Mouse (Mus musculus): ENCODE data around the gene Pycr1. TPM values are rescaled to one million over a fixed set of nuclear protein-coding genes. Genes with fewer than 3 reads are reported as not detected.

Gene Pycr1
- polyA plus RNA-seq, 1 experiment from 2014 or later, result 5.7 TPM

GRCm38 (mm10) chr11:120657301-120657700 is 13.7 kb upstream of the Pycr1 start:
- Histone ChIP-seq H3K36me3 (replicated peaks) (no peaks in the 10 kb centered on the region), H3K27me3 (peaks cover 80% of the 10 kb centered on the region), H3K4me2 (no peak overlapping the region), H3K9me3 (replicated peaks) (no peaks in the 10 kb centered on the region), H3K9ac (no peak overlapping the region), H3K4me1 (replicated peaks) (peaks cover 25% of the 10 kb centered on the region), H3K4me3 (replicated peaks) (no peak overlapping the region), H3K27ac (replicated peaks) (no peak overlapping the region)
- 78% methylated on average over 4 of the region's 4 CpGs for WGBS (ENCODE audit: insufficient replicate concordance)
- no peak for ATAC-seq (ENCODE audit: insufficient read depth)

GRCm38 (mm10) chr11:120654741-120655140 is 11.2 kb upstream of the Pycr1 start:
- Histone ChIP-seq H3K27me3 (peaks cover 67% of the 10 kb centered on the region), H3K36me3 (replicated peaks) (no peaks in the 10 kb centered on the region), H3K27ac (replicated peaks) (no peak overlapping the region), H3K4me1 (replicated peaks) (peaks cover 9% of the 10 kb centered on the region), H3K4me3 (replicated peaks) (no peak overlapping the region), H3K4me2 (no peak overlapping the region), H3K9me3 (replicated peaks) (no peaks in the 10 kb centered on the region), H3K9ac (no peak overlapping the region)
- ATAC-seq (ENCODE audit: insufficient read depth), result no peak
- WGBS (ENCODE audit: insufficient replicate concordance), result 52% methylated on average over 3 of the region's 3 CpGs

GRCm38 (mm10) chr11:120651872-120652271 is 8.3 kb upstream of the Pycr1 start:
- Histone ChIP-seq H3K4me2 (no peak overlapping the region), H3K27ac (replicated peaks) (no peak overlapping the region), H3K4me3 (replicated peaks) (no peak overlapping the region), H3K9me3 (replicated peaks) (no peaks in the 10 kb centered on the region), H3K27me3 (peaks cover 56% of the 10 kb centered on the region), H3K9ac (no peak overlapping the region), H3K36me3 (replicated peaks) (no peaks in the 10 kb centered on the region), H3K4me1 (replicated peaks) (peaks cover 10% of the 10 kb centered on the region)
- no peak for ATAC-seq (ENCODE audit: insufficient read depth)
- 55% methylated on average over 3 of the region's 3 CpGs for WGBS (ENCODE audit: insufficient replicate concordance)

DNA sequence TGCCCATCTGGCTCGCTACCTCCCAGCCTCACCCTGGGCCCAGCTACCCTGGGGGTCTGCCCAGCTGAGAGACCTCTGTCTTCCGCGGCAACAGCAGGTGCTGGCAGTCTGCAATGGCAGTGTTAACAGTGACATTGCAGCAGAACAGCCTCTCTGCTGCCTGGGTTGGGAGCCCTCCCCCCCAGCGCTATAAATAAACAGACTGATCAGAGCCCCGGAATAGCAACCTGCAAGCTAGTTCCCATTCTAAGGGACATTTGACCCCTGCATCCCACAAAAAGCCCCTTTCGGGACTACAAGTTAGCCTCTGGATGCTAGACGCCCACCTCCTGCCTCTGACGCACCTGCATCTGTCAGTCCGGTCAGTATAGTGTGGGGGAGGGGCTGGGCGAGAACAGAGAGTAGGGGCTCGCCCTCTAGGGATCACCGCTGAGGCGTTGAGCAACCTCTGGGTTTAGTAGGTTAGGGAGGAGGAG is 4.5 kb upstream of the Pycr1 start, which contains the start of gene Myadml2:
TSS of gene Myadml2 (minus strand) at position 158 of the 476 bp plus-strand sequence.
- peaks cover 48% of the 10 kb centered on the region for H3K27me3 ChIP-seq
- no peak within 1 kb of the TSS; the same call in 1 of the 2 replicates for H3K27ac ChIP-seq (replicated peaks)
- no peaks in the 10 kb centered on the region for H3K9me3 ChIP-seq (replicated peaks)
- no peak for ATAC-seq (ENCODE audit: insufficient read depth)
- WGBS (ENCODE audit: insufficient replicate concordance), result 7% methylated on average over 13 of the region's 13 CpGs
- H3K4me1 ChIP-seq (replicated peaks), result peaks cover 24% of the 10 kb centered on the region
- peak within 1 kb of the TSS; percentile 42 for H3K4me3 ChIP-seq (replicated peaks)
- peak within 1 kb of the TSS; percentile 15; the same call in 1 of the 2 replicates for H3K9ac ChIP-seq
- peak within 1 kb of the TSS; percentile 62 for H3K4me2 ChIP-seq
- no peaks in the 10 kb centered on the region for H3K36me3 ChIP-seq (replicated peaks)

DNA sequence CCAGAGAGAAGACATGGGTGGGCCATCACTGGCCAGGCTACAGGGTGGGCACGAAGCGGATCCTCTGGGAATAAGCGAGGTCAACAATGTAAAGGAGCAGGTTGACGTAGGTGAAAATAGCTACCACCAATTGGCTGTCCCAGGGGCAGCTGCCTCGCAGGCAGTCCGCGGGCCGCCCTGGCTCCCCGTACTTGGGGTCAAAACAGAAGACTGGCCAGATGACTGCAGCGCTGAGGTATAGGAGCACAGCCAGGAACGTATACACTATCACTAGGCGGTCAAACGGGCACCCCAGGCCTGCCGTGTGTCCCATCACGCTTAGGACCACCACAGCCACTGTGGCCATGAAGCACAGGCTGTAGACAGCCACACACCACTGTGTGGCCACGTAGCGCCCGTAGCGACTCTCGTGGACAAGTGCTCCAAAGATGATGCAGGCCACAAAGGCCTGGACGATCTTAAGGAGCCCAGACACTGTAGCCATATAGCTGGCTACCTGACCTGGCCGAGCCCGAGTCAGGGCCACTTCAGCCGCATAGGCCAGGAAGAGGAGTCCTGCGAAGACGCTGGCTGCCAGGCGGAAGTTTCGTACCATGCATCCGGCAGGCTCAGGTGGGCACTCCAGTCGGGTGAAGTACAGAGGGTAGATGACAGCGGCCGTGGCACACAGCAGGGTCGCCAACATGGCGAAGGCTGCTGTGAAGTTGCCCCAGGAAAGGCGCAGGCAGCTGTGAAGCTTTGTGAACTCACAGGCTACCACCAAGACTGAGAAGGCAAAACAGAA is 3.7 kb upstream of the Pycr1 start:
- H3K4me3 ChIP-seq (replicated peaks), result peak overlapping the region; percentile 42
- peaks cover 56% of the 10 kb centered on the region for H3K27me3 ChIP-seq
- WGBS (ENCODE audit: insufficient replicate concordance), result 79% methylated on average over 35 of the region's 35 CpGs

DNA sequence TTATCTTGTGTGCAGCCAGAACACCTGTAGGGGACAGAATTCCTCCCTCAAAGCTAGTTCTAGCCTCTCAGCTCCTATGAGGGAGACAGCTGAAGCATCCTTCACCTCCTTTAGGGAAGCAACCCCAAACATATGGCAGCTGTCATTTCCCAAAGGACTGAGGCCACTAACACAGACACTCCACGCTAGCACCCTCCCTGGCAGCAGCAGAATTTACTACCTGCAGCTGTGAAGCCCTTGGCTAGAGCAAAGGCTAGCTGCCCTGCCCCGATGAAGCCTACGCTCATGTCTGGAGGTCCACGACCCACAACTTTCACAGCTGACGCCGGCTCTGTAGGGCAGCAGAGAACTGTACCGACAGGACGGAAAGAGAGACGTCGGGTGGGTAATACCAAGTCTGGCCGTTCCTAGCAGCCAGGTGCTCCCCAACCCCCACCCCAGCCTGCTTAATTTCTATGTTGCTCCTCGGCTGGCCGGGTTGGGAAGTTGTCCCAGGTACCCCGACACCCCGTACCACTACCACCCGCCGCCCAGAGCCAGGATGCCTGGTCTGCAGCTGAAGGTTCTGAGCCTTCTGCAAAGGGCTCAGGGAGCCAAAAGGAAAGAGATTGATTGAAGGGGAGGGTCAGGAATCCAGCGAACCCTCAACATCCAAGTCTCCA is 499 bp downstream of the Pycr1 start:
- H3K4me3 ChIP-seq (replicated peaks), result peak overlapping the region; percentile 62
- ATAC-seq (ENCODE audit: insufficient read depth), result peak; percentile 55
- H3K27ac ChIP-seq (replicated peaks), result no peak overlapping the region
- no peaks in the 10 kb centered on the region for H3K9me3 ChIP-seq (replicated peaks)
- H3K9ac ChIP-seq, result peak overlapping the region; percentile 65
- H3K4me2 ChIP-seq, result peak overlapping the region; percentile 98
- WGBS (ENCODE audit: insufficient replicate concordance), result 3% methylated on average over 18 of the region's 18 CpGs
- H3K36me3 ChIP-seq (replicated peaks), result no peaks in the 10 kb centered on the region
- peaks cover 53% of the 10 kb centered on the region for H3K27me3 ChIP-seq
- peaks cover 29% of the 10 kb centered on the region for H3K4me1 ChIP-seq (replicated peaks)

More for the DNA sequence above, 3.7 kb upstream of the Pycr1 start:
- Histone ChIP-seq H3K4me2 (peak overlapping the region; percentile 62), H3K4me1 (replicated peaks) (peaks cover 32% of the 10 kb centered on the region), H3K27ac (replicated peaks) (no peak overlapping the region), H3K9ac (0 out of 2 replicates have a peak overlapping the region, but pooled peaks have one; percentile 15), H3K9me3 (replicated peaks) (no peaks in the 10 kb centered on the region), H3K36me3 (replicated peaks) (no peaks in the 10 kb centered on the region)
- ATAC-seq (ENCODE audit: insufficient read depth), result no peak

- Histone ChIP-seq H3K4me3 (replicated peaks) (no peak overlapping the region), H3K4me2 (no peak overlapping the region), H3K9ac (no peak overlapping the region), H3K27ac (replicated peaks) (no peak overlapping the region), H3K4me1 (replicated peaks) (peaks cover 22% of the 10 kb centered on the region), H3K27me3 (peaks cover 41% of the 10 kb centered on the region), H3K36me3 (replicated peaks) (no peaks in the 10 kb centered on the region), H3K9me3 (replicated peaks) (no peaks in the 10 kb centered on the region)
- no peak for ATAC-seq (ENCODE audit: insufficient read depth)
- WGBS (ENCODE audit: insufficient replicate concordance), result 66% methylated on average over 8 of the region's 8 CpGs
Observed at GRCm38 (mm10) chr11:120641869-120642268, 1.7 kb downstream of the Pycr1 start.

DNA sequence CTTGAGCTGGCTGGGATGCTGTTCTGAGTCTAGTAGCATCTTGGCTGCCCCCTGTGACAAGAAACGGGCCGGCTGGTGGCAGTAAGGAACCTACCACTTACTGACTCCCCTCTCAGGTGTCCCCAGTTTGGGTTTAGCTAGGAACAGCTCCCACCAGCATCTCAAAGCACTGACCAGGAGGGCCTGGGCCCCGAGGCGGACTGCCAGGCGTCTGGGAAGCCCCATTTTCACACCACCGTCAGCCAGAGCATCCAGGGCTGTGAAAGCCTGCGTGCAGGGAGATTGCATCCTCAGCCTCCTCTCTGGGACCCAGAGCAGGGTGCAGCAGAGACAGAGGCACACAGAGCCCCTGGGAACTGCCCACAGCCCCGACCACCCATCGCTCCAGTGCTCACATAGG is 2.3 kb downstream of the Pycr1 start:
- 52% methylated on average over 9 of the region's 9 CpGs for WGBS (ENCODE audit: insufficient replicate concordance)
- H3K27ac ChIP-seq (replicated peaks), result no peak overlapping the region
- H3K27me3 ChIP-seq, result peaks cover 35% of the 10 kb centered on the region
- peaks cover 22% of the 10 kb centered on the region for H3K4me1 ChIP-seq (replicated peaks)
- H3K4me3 ChIP-seq (replicated peaks), result no peak overlapping the region
- no peaks in the 10 kb centered on the region for H3K36me3 ChIP-seq (replicated peaks)
- no peak overlapping the region for H3K4me2 ChIP-seq
- no peaks in the 10 kb centered on the region for H3K9me3 ChIP-seq (replicated peaks)
- no peak overlapping the region for H3K9ac ChIP-seq
- ATAC-seq (ENCODE audit: insufficient read depth), result no peak

- Histone ChIP-seq H3K9me3 (replicated peaks) (no peaks in the 10 kb centered on the region), H3K4me1 (replicated peaks) (peaks cover 42% of the 10 kb centered on the region), H3K4me3 (replicated peaks) (0 out of 2 replicates have a peak overlapping the region, but pooled peaks have one; percentile 87), H3K36me3 (replicated peaks) (no peaks in the 10 kb centered on the region), H3K27me3 (no peaks in the 10 kb centered on the region), H3K27ac (replicated peaks) (no peak overlapping the region), H3K9ac (no peak overlapping the region), H3K4me2 (peak overlapping the region; percentile 94)
- ATAC-seq (ENCODE audit: insufficient read depth), result no peak
- WGBS (ENCODE audit: insufficient replicate concordance), result 81% methylated on average over 5 of the region's 5 CpGs
Observed at GRCm38 (mm10) chr11:120634810-120635209, 8.8 kb downstream of the Pycr1 start.

DNA sequence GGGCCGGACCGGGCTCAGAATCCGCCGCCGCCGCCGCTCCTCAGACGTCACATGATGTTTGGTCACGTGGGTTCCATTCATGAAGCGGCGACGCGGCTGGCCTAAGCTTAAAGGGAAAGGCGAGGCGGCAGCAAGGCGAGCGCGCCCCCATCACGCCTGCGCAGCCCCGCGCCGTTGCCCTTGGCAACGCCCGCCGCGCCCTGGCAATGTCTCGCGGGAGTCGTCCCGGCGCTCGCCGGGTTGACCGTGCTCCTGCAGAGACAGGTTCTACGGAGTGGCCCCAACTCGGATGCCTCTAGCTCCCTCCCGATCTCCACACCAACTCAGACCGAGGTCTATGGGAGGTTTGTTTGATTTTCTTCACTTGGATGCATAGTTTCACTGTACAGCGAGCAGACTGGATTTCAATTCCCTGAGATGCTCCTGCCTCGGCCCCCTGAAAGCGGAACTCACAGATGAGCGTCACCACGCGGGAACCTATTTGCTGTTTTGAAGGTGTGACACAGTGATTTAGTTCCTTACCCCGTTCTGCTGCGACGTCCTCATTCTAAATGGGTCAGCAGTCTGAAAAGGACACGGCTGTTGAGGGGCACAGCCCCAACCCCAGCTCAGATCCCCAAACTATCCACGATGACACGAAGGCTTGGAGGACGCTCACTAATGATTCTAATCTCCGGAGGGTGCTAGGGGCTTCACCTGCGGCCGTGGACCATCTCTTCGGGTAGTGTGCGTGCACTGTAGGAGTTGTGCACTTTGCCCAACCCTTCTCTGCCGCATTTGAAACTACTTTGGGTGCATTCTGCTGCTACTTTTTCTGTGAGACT is 9.8 kb downstream of the Pycr1 start, which contains the start of gene Mafg:
TSS of gene Mafg (minus strand) at position 81 of the 824 bp plus-strand sequence.
- Histone ChIP-seq H3K36me3 (replicated peaks) (peaks cover 8% of the 10 kb centered on the region), H3K27me3 (no peaks in the 10 kb centered on the region), H3K4me1 (replicated peaks) (peaks cover 53% of the 10 kb centered on the region), H3K4me2 (peak within 1 kb of the TSS; percentile 94), H3K4me3 (replicated peaks) (peak within 1 kb of the TSS; percentile 87), H3K9me3 (replicated peaks) (no peaks in the 10 kb centered on the region), H3K9ac (peak within 1 kb of the TSS; percentile 98), H3K27ac (replicated peaks) (peak within 1 kb of the TSS; percentile 99)
- ATAC-seq (ENCODE audit: insufficient read depth), result peak; percentile 70
- WGBS (ENCODE audit: insufficient replicate concordance), result 9% methylated on average over 58 of the region's 58 CpGs

Measured in liver, embryonic 15.5 days (tissue).